In genomic region chr9:48817399-48817793, GRCm38 (mm10) we compare ENCODE assay signal across 8 mouse cellular contexts. TPM values are rescaled to one million over a fixed set of nuclear protein-coding genes. Genes with fewer than 3 reads are reported as not detected.
DNase-seq lines count a peak whose midpoint lies in the region.

No protein-coding gene starts in this region.

- peak; percentile 52 to 58 for DNase-seq in gastrocnemius, adult 8-10 months (ENCODE audit: low spot score in 2 of 2)
- no peak for DNase-seq in gastrocnemius, postnatal 4 days (ENCODE audit: low spot score in 2 of 2)
- DNase-seq in urinary bladder, postnatal 14 days (ENCODE audit: low spot score), result peak; percentile 43
- no peak for DNase-seq in urinary bladder, postnatal 10 days (ENCODE audit: low spot score)
- DNase-seq in kidney, postnatal 14 days, result peak; percentile 26
- no peak for DNase-seq in cerebellum, postnatal 4 days (ENCODE audit: low spot score in 2 of 2)
- DNase-seq in testis, postnatal 14 days (ENCODE audit: low spot score), result no peak
- no peak for DNase-seq in spleen, postnatal 4 days (ENCODE audit: low spot score in 2 of 2)

RNA-seq across cellular contexts. Expression of gene Zbtb16, which starts 18.6 kb away (rescaled TPM):
- 100 to 1,000 TPM; 106 to 199 (median 117) TPM for total RNA-seq in gastrocnemius, adult 8-10 months (2022)
- total RNA-seq in gastrocnemius, postnatal 4 days (2021), result 10 to 100 TPM; 13.7 to 16.4 TPM

Comparison
In these comparisons a context has a peak if more than half of its experiments do, and no peak if none do; other contexts are left out.
1. DNase-seq: peak in gastrocnemius, adult 8-10 months (2 of 2), urinary bladder, postnatal 14 days (single experiment) and kidney, postnatal 14 days (single experiment); none in gastrocnemius, postnatal 4 days (0 of 2), urinary bladder, postnatal 10 days (single experiment), cerebellum, postnatal 4 days (0 of 2), testis, postnatal 14 days (single experiment) and spleen, postnatal 4 days (0 of 2).
2. RNA of gene Zbtb16, which starts 18.6 kb away (total RNA-seq): 106 to 199 TPM in gastrocnemius, adult 8-10 months; 13.7 to 16.4 TPM in gastrocnemius, postnatal 4 days; every median in the first group is over 4 times any median in the second.